Mouse (Mus musculus): ENCODE measurements around the gene Ogn. TPM values are rescaled to one million over a fixed set of nuclear protein-coding genes. Genes with fewer than 3 reads are reported as not detected.
"Not testable (repeated sequence)": the region's sequence is repeated elsewhere in the genome, so short reads cannot be mapped to it uniquely, and the experiment has no call there.

Gene Ogn
- 201 and 212 TPM in 2 replicates for polyA plus RNA-seq (2015; fragmentation: Nextera tagmentation; extraction: Ambion mirVana)

- no peak within 1 kb of the TSS for H3K9ac ChIP-seq
- H3K4me3 ChIP-seq (replicated peaks), result peak within 1 kb of the TSS; percentile 36
- H3K9me3 ChIP-seq (replicated peaks), result no peaks in the 10 kb centered on the region
- peak within 1 kb of the TSS; percentile 65 for H3K27ac ChIP-seq (replicated peaks)
- no peaks in the 10 kb centered on the region for H3K27me3 ChIP-seq
- no peaks in the 10 kb centered on the region for H3K36me3 ChIP-seq
- no peak; the same call in 1 of the 2 replicates for ATAC-seq (ENCODE audit: insufficient number of reproducible peaks, low FRiP score, low TSS enrichment, low read depth)
- 23% methylated on average over 4 of the region's 4 CpGs for WGBS
- H3K4me2 ChIP-seq (replicated peaks), result 0 out of 2 replicates have a peak within 1 kb of the TSS, but pooled peaks have one; percentile 8
- H3K4me1 ChIP-seq, result no peaks in the 10 kb centered on the region
Observed at GRCm38 (mm10) chr13:49607714-49608113, at the start of gene Ogn. TSS of gene Ogn (plus strand) at chr13:49608046.

GRCm38 (mm10) chr13:49559185-49559584, 48.7 kb upstream of the Ogn start:
- Histone ChIP-seq H3K9me3 (replicated peaks) (no peaks in the 10 kb centered on the region), H3K27me3 (no peaks in the 10 kb centered on the region), H3K4me1 (no peaks in the 10 kb centered on the region), H3K36me3 (no peaks in the 10 kb centered on the region; the same call in 1 of the 2 replicates), H3K4me2 (replicated peaks) (no peak overlapping the region), H3K27ac (replicated peaks) (no peak overlapping the region), H3K9ac (no peak overlapping the region), H3K4me3 (replicated peaks) (no peak overlapping the region)
- 32% methylated on average over 2 of the region's 2 CpGs for WGBS
- ATAC-seq (ENCODE audit: insufficient number of reproducible peaks, low FRiP score, low TSS enrichment, low read depth), result no peak

GRCm38 (mm10) chr13:49560886-49561285, 47.0 kb upstream of the Ogn start:
- Histone ChIP-seq H3K36me3 (no peaks in the 10 kb centered on the region; the same call in 1 of the 2 replicates), H3K4me3 (replicated peaks) (no peak overlapping the region), H3K27ac (replicated peaks) (no peak overlapping the region), H3K4me1 (no peaks in the 10 kb centered on the region), H3K9me3 (replicated peaks) (no peaks in the 10 kb centered on the region), H3K9ac (no peak overlapping the region), H3K4me2 (replicated peaks) (no peak overlapping the region), H3K27me3 (no peaks in the 10 kb centered on the region)
- no peak for ATAC-seq (ENCODE audit: insufficient number of reproducible peaks, low FRiP score, low TSS enrichment, low read depth)
- WGBS, result 53% methylated on average over 2 of the region's 2 CpGs

GRCm38 (mm10) chr13:49564347-49564746, 43.5 kb upstream of the Ogn start:
- no peaks in the 10 kb centered on the region; the same call in 1 of the 2 replicates for H3K36me3 ChIP-seq
- ATAC-seq (ENCODE audit: insufficient number of reproducible peaks, low FRiP score, low TSS enrichment, low read depth), result no peak
- H3K4me2 ChIP-seq (replicated peaks), result no peak overlapping the region
- H3K27ac ChIP-seq (replicated peaks), result no peak overlapping the region
- H3K9me3 ChIP-seq (replicated peaks), result no peaks in the 10 kb centered on the region
- H3K27me3 ChIP-seq, result no peaks in the 10 kb centered on the region
- 86% methylated on average over 1 of the region's 1 CpGs for WGBS
- no peak overlapping the region for H3K9ac ChIP-seq
- H3K4me3 ChIP-seq (replicated peaks), result no peak overlapping the region
- no peaks in the 10 kb centered on the region for H3K4me1 ChIP-seq

- H3K27me3 ChIP-seq, result no peaks in the 10 kb centered on the region
- no peaks in the 10 kb centered on the region for H3K9me3 ChIP-seq (replicated peaks)
- no peak for ATAC-seq (ENCODE audit: insufficient number of reproducible peaks, low FRiP score, low TSS enrichment, low read depth)
- 72% methylated on average over 3 of the region's 3 CpGs for WGBS
- no peak overlapping the region for H3K27ac ChIP-seq (replicated peaks)
- H3K4me2 ChIP-seq (replicated peaks), result no peak overlapping the region
- no peak overlapping the region for H3K9ac ChIP-seq
- H3K4me1 ChIP-seq, result no peaks in the 10 kb centered on the region
- no peaks in the 10 kb centered on the region for H3K36me3 ChIP-seq
- no peak overlapping the region for H3K4me3 ChIP-seq (replicated peaks)
Observed at GRCm38 (mm10) chr13:49570371-49570770, 37.5 kb upstream of the Ogn start.

DNA sequence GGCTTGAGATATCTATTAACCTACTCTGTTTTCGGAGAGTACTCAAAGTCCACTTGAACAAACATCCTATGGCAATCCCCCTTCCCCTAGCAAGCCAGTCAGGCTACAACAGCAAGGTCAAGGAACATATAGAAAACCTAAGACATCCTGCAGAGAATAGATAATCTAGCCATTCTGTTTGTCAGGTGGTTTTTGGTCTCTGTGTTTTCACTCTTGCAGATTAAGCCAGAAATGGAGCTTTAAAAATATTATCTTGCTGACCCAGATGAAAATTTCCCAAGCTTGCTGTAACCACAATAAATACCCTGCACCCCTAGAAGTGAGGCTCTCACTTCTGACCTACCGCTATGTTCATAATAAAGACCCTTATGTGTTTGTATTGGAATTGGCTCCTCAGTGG, 36.4 kb upstream of the Ogn start:
- 80% methylated on average over 2 of the region's 2 CpGs for WGBS
- H3K9ac ChIP-seq, result no peak overlapping the region
- no peaks in the 10 kb centered on the region for H3K4me1 ChIP-seq
- H3K36me3 ChIP-seq, result no peaks in the 10 kb centered on the region
- H3K4me3 ChIP-seq (replicated peaks), result no peak overlapping the region
- H3K4me2 ChIP-seq (replicated peaks), result no peak overlapping the region
- H3K27me3 ChIP-seq, result no peaks in the 10 kb centered on the region
- no peaks in the 10 kb centered on the region for H3K9me3 ChIP-seq (replicated peaks)
- ATAC-seq (ENCODE audit: insufficient number of reproducible peaks, low FRiP score, low TSS enrichment, low read depth), result no peak
- no peak overlapping the region for H3K27ac ChIP-seq (replicated peaks)

GRCm38 (mm10) chr13:49581541-49582530, 26.0 kb upstream of the Ogn start, which contains the start of gene Omd:
TSS of gene Omd (plus strand) at chr13:49582462.
- no peaks in the 10 kb centered on the region for H3K36me3 ChIP-seq
- H3K4me2 ChIP-seq (replicated peaks), result peak within 1 kb of the TSS; percentile 29
- ATAC-seq (ENCODE audit: insufficient number of reproducible peaks, low FRiP score, low TSS enrichment, low read depth), result peak; percentile 83
- peaks cover 14% of the 10 kb centered on the region for H3K4me1 ChIP-seq
- H3K4me3 ChIP-seq (replicated peaks), result 0 out of 2 replicates have a peak within 1 kb of the TSS, but pooled peaks have one; percentile 7
- H3K27ac ChIP-seq (replicated peaks), result peak within 1 kb of the TSS; percentile 94
- WGBS, result 21% methylated on average over 8 of the region's 8 CpGs
- H3K9me3 ChIP-seq (replicated peaks), result no peaks in the 10 kb centered on the region
- H3K27me3 ChIP-seq, result no peaks in the 10 kb centered on the region
- H3K9ac ChIP-seq, result no peak within 1 kb of the TSS

GRCm38 (mm10) chr13:49583859-49584258, 24.0 kb upstream of the Ogn start:
- no peak for ATAC-seq (ENCODE audit: insufficient number of reproducible peaks, low FRiP score, low TSS enrichment, low read depth)
- peak overlapping the region; percentile 16; the same call in 1 of the 2 replicates for H3K4me2 ChIP-seq (replicated peaks)
- H3K9me3 ChIP-seq (replicated peaks), result no peaks in the 10 kb centered on the region
- peak overlapping the region; percentile 76 for H3K27ac ChIP-seq (replicated peaks)
- H3K36me3 ChIP-seq, result no peaks in the 10 kb centered on the region
- H3K4me3 ChIP-seq (replicated peaks), result no peak overlapping the region
- no peaks in the 10 kb centered on the region for H3K27me3 ChIP-seq
- peaks cover 14% of the 10 kb centered on the region for H3K4me1 ChIP-seq
- no peak overlapping the region for H3K9ac ChIP-seq

DNA sequence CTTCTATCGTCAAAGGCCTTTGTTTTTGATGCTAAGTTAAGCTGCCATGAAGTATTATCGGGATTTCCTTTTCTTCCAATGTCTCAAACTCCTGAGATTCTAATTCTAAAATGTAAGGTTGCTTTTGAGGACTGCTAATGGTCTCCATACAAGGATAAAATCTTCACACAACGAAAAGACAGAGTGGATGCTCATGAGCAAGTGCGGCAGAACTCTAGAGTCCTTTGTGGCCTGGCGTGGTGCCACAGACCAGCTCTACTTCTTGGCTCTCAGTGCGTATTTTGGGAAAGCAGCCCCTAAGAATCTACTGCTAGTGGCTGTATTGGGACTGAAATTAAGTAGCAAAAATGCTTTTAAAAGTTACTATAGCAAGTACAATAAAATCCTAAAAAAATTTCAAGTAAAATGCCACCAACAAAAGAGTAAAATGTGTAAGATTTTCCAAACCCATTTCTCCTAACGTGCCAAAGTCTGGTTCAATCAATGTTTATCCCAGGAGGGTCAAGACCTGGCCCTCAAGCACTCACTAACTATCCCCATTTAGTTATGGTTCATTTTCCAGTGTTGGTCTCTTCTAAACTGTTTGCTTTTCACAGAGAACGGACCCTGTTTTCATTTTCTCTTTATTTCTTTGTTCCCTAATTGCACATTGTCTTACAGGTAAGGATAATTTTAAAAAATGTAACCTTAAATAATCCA, 23.4 kb upstream of the Ogn start:
- no peak overlapping the region for H3K9ac ChIP-seq
- H3K4me3 ChIP-seq (replicated peaks), result no peak overlapping the region
- 37% methylated on average over 8 of the region's 8 CpGs for WGBS
- H3K36me3 ChIP-seq, result no peaks in the 10 kb centered on the region
- peaks cover 14% of the 10 kb centered on the region for H3K4me1 ChIP-seq
- peak overlapping the region; percentile 16; the same call in 1 of the 2 replicates for H3K4me2 ChIP-seq (replicated peaks)
- H3K27ac ChIP-seq (replicated peaks), result peak overlapping the region; percentile 76
- no peak for ATAC-seq (ENCODE audit: insufficient number of reproducible peaks, low FRiP score, low TSS enrichment, low read depth)
- H3K27me3 ChIP-seq, result no peaks in the 10 kb centered on the region
- H3K9me3 ChIP-seq (replicated peaks), result no peaks in the 10 kb centered on the region

DNA sequence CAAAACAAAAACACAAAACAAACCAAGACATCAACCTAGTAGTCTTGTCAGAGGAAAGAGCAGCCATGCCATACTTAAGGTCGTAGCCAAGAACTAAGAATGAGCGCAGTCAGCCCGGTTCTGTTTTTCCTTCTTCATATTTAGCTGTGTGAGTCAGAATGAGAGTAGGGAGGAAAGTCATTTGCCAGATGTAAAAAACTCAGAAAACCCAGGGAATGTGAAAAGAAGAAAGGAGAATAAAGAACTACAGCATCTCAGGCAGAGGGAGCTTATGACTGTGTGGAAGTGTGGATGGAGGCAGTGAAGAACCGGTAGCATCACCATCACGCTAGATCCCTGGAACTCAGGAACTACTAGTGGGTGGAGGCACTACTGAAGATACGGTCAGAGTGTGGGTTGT, 21.8 kb upstream of the Ogn start:
- H3K9me3 ChIP-seq (replicated peaks), result no peaks in the 10 kb centered on the region
- no peaks in the 10 kb centered on the region for H3K36me3 ChIP-seq
- ATAC-seq (ENCODE audit: insufficient number of reproducible peaks, low FRiP score, low TSS enrichment, low read depth), result no peak
- 90% methylated on average over 6 of the region's 6 CpGs for WGBS
- H3K4me3 ChIP-seq (replicated peaks), result no peak overlapping the region
- no peaks in the 10 kb centered on the region for H3K27me3 ChIP-seq
- H3K4me1 ChIP-seq, result peaks cover 13% of the 10 kb centered on the region
- no peak overlapping the region for H3K9ac ChIP-seq
- no peak overlapping the region for H3K4me2 ChIP-seq (replicated peaks)
- no peak overlapping the region for H3K27ac ChIP-seq (replicated peaks)

- not testable (repeated sequence) for H3K36me3 ChIP-seq; H3K4me2 ChIP-seq (replicated peaks); ATAC-seq (ENCODE audit: insufficient number of reproducible peaks, low FRiP score, low TSS enrichment, low read depth); H3K4me3 ChIP-seq (replicated peaks); H3K9ac ChIP-seq; H3K4me1 ChIP-seq; H3K9me3 ChIP-seq (replicated peaks); H3K27ac ChIP-seq (replicated peaks); H3K27me3 ChIP-seq
- 62% methylated on average over 2 of the region's 2 CpGs for whole genome bisulfite sequencing
Observed at GRCm38 (mm10) chr13:49602541-49602940, 5.3 kb upstream of the Ogn start.

All from embryonic facial prominence, embryonic 15.5 days (tissue).